Mouse (Mus musculus) stomach, postnatal 0 days (tissue): Measurements from ENCODE around the gene Cfap20.

Experiments
- CTCF ChIP-seq: IDR thresholded peaks from 2 replicates; pipeline ENCODE4 v1.5.1; 2016; ENCODE audit warnings: antibody characterized with exemption, low read depth, mild to moderate bottlenecking, moderate library complexity
- EP300 ChIP-seq: optimal IDR thresholded peaks from 2 replicates; pipeline ENCODE3; 2016; ENCODE audit warnings: antibody characterized with exemption

GRCm38 (mm10) chr8:95445042-95445441, 10.4 kb upstream of the Cfap20 start:
- TF ChIP-seq EP300 (no peak), CTCF (no peak)
